Mouse (Mus musculus): ENCODE data around the gene Zfp420.
"Not testable (repeated sequence)": the region's sequence is repeated elsewhere in the genome, so short reads cannot be mapped to it uniquely, and the experiment has no call there.

Zfp420 gene

GRCm38 (mm10) chr7:29859532-29860517 lies at the start of gene Zfp420:
Gene Zfp420, plus strand, starts transcription at chr7:29859979.
- peak; percentile 90 for DNase-seq

- no peak for DNase-seq
Observed at GRCm38 (mm10) chr7:29812244-29812643, 47.5 kb upstream of the Zfp420 start.

- DNase-seq = no peak
Observed at GRCm38 (mm10) chr7:29814381-29814780, 45.4 kb upstream of the Zfp420 start.

GRCm38 (mm10) chr7:29815061-29815784 lies 44.6 kb upstream of the Zfp420 start:
- no peak for DNase-seq

GRCm38 (mm10) chr7:29815910-29816429 lies 43.8 kb upstream of the Zfp420 start, which contains the start of gene Zfp790:
Gene Zfp790, plus strand, starts transcription at chr7:29816114.
- peak; percentile 91 to 93 for DNase-seq

- DNase-seq = peak; percentile 68 to 72
Observed at GRCm38 (mm10) chr7:29818619-29819254, 41.0 kb upstream of the Zfp420 start.

GRCm38 (mm10) chr7:29828001-29828400 lies 31.8 kb upstream of the Zfp420 start:
- DNase-seq = peak; percentile 50 to 76

- no peak for DNase-seq
Observed at GRCm38 (mm10) chr7:29829804-29830203, 30.0 kb upstream of the Zfp420 start.

- no peak for DNase-seq
Observed at GRCm38 (mm10) chr7:29836816-29837215, 23.0 kb upstream of the Zfp420 start.

GRCm38 (mm10) chr7:29839256-29839655 lies 20.5 kb upstream of the Zfp420 start:
- no peak for DNase-seq

- DNase-seq = peak; percentile 9 to 29
Observed at GRCm38 (mm10) chr7:29842105-29842504, 17.7 kb upstream of the Zfp420 start.

GRCm38 (mm10) chr7:29844616-29845015 lies 15.2 kb upstream of the Zfp420 start:
- DNase-seq = no peak

GRCm38 (mm10) chr7:29852831-29853218 lies 7.0 kb upstream of the Zfp420 start:
- no peak for DNase-seq

GRCm38 (mm10) chr7:29853219-29853842 lies 6.4 kb upstream of the Zfp420 start, which contains the start of gene Zfp940:
Gene Zfp940, minus strand, starts transcription at chr7:29853669.
- peak; percentile 78 to 84 for DNase-seq

GRCm38 (mm10) chr7:29861660-29862059 lies 1.9 kb downstream of the Zfp420 start:
- no peak for DNase-seq

GRCm38 (mm10) chr7:29874256-29874655 lies 14.5 kb downstream of the Zfp420 start:
- no peak for DNase-seq

- DNase-seq = not testable (repeated sequence)
Observed at GRCm38 (mm10) chr7:29877561-29877960, 17.8 kb downstream of the Zfp420 start.

- no peak for DNase-seq
Observed at GRCm38 (mm10) chr7:29880056-29880455, 20.3 kb downstream of the Zfp420 start.

GRCm38 (mm10) chr7:29880916-29881315 lies 21.1 kb downstream of the Zfp420 start:
- DNase-seq = no peak

- DNase-seq = no peak
Observed at GRCm38 (mm10) chr7:29890501-29890900, 30.7 kb downstream of the Zfp420 start.

GRCm38 (mm10) chr7:29892756-29893155 lies 33.0 kb downstream of the Zfp420 start:
- no peak for DNase-seq

GRCm38 (mm10) chr7:29898351-29898750 lies 38.6 kb downstream of the Zfp420 start:
- no peak for DNase-seq
